Mouse (Mus musculus): ENCODE measurements around the gene Myl6b. TPM values are rescaled to one million over a fixed set of nuclear protein-coding genes. Genes with fewer than 3 reads are reported as not detected.

Myl6b gene
- polyA plus RNA-seq, 1 experiment from 2014 or later: 5.7 TPM

DNA sequence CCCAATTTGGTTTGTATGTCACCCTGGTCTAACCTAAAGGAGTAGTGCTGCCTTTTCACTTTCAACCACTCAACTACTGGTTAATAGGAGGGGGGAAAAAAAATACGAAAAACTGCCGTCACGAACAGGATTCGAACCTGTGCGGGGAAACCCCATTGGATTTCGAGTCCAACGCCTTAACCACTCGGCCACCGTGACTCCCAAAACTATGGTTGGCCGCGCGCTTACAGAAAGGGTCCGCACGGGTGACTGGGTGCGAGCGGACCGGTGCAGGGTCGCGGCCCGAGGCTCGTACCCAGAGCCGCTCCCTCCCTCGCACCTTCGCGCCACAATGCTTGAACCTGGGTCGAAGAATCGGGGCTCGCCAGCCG lies 40.2 kb downstream of the Myl6b start:
- H3K9ac ChIP-seq: peak overlapping the region; percentile 98
- peak overlapping the region; percentile 98 for H3K27ac ChIP-seq (replicated peaks)
- peak; percentile 69 for ATAC-seq (ENCODE audit: low FRiP score, low read depth)
- peak overlapping the region; percentile 76 for H3K4me3 ChIP-seq
- H3K4me2 ChIP-seq: peak overlapping the region; percentile 89
- WGBS: 0% methylated on average over 29 of the region's 29 CpGs
- H3K4me1 ChIP-seq (replicated peaks): peaks cover 19% of the 10 kb centered on the region
- H3K9me3 ChIP-seq: no peaks in the 10 kb centered on the region
- H3K27me3 ChIP-seq: no peaks in the 10 kb centered on the region
- H3K36me3 ChIP-seq: peaks cover 16% of the 10 kb centered on the region

DNA sequence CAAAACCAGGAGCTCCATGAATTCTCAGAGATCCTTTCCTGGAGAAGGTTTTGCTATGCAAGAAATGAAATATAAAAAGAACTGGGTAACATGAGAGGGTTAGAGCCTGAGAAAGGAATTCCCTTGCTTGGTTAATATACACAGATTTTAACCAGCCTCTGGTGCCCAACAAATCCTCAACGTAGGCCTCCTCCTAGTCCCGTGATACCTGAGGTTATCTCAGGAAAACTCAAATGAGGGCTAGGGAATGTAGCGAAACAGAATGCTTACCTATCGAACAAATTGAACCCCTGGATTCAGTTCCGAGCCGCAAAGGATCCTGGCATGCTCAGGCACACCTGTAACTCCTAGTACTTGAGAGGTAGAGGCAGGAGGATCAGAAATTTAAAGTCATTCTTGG lies 40.8 kb downstream of the Myl6b start:
- Histone ChIP-seq H3K27ac (replicated peaks) (peak overlapping the region; percentile 98), H3K27me3 (no peaks in the 10 kb centered on the region), H3K4me2 (peak overlapping the region; percentile 89), H3K4me1 (replicated peaks) (peaks cover 19% of the 10 kb centered on the region), H3K9me3 (no peaks in the 10 kb centered on the region), H3K36me3 (peaks cover 10% of the 10 kb centered on the region), H3K4me3 (peak overlapping the region; percentile 76; the same call in 1 of the 2 replicates), H3K9ac (no peak overlapping the region)
- 86% methylated on average over 6 of the region's 6 CpGs for WGBS
- no peak for ATAC-seq (ENCODE audit: low FRiP score, low read depth)

- 2% methylated on average over 6 of the region's 6 CpGs for WGBS
- no peak for ATAC-seq (ENCODE audit: low FRiP score, low read depth)
- H3K27ac ChIP-seq (replicated peaks): 0 out of 2 replicates have a peak overlapping the region, but pooled peaks have one; percentile 44
- no peaks in the 10 kb centered on the region for H3K9me3 ChIP-seq
- peak overlapping the region; percentile 13; the same call in 1 of the 2 replicates for H3K4me3 ChIP-seq
- H3K4me1 ChIP-seq (replicated peaks): peaks cover 7% of the 10 kb centered on the region
- H3K36me3 ChIP-seq: no peaks in the 10 kb centered on the region
- H3K4me2 ChIP-seq: peak overlapping the region; percentile 40
- H3K27me3 ChIP-seq: no peaks in the 10 kb centered on the region
- no peak overlapping the region for H3K9ac ChIP-seq
These were observed 43.2 kb downstream of the Myl6b start for GRCm38 (mm10) chr10:128455280-128455679.

- WGBS: 82% methylated on average over 3 of the region's 3 CpGs
- Histone ChIP-seq H3K4me3 (no peak overlapping the region), H3K27me3 (no peaks in the 10 kb centered on the region)
These were observed 44.0 kb downstream of the Myl6b start for GRCm38 (mm10) chr10:128454471-128454870.

DNA sequence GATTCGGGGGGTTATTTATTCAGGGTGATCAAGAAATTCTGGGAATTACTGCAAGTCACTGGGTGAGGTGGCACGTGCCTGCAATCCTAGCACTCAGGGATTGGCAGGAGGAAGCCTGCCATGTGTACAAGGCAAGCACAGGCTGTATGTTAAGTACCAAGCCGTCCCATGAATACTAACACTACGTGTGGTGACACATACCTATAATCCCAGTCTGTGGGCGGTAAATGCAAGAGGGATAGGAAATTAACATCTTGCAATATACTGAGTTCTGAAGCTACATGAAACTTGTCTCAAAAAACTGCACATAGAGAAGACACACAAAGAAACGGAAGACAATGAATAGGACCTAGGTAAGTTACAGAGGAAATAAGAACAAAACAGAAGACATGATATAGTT lies 47.5 kb downstream of the Myl6b start:
- ATAC-seq (ENCODE audit: low FRiP score, low read depth): no peak
- 84% methylated on average over 6 of the region's 6 CpGs for WGBS
- no peak overlapping the region for H3K9ac ChIP-seq

More at GRCm38 (mm10) chr10:128454471-128454870, 44.0 kb downstream of the Myl6b start:
- Histone ChIP-seq H3K4me2 (no peak overlapping the region), H3K9ac (no peak overlapping the region), H3K27ac (replicated peaks) (no peak overlapping the region), H3K36me3 (no peaks in the 10 kb centered on the region), H3K9me3 (no peaks in the 10 kb centered on the region), H3K4me1 (replicated peaks) (peaks cover 5% of the 10 kb centered on the region; the same call in 1 of the 2 replicates)
- ATAC-seq (ENCODE audit: low FRiP score, low read depth): no peak

DNA sequence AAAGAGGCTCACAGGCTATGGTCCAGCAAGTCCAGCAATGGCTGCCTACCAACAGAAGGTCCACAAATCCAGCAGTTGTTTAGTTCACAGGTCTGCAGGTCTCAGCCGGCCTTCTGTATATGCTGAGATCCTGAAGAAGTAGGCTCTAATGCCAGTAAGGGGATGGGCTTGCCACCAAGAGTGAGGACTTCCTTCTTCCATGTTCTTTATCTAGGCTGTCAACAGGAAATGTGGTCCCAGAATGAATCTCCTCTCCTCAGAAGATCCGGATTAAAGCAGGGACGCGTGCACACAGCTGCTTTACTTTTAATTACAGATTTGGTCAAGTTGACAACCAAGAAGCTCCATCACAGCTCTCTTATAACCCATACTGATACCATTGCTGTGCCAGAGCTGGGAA lies 53.1 kb downstream of the Myl6b start:
- H3K27me3 ChIP-seq: no peaks in the 10 kb centered on the region
- 91% methylated on average over 4 of the region's 4 CpGs for WGBS
- ATAC-seq (ENCODE audit: low FRiP score, low read depth): no peak
- H3K27ac ChIP-seq (replicated peaks): no peak overlapping the region
- H3K4me3 ChIP-seq: no peak overlapping the region
- H3K4me2 ChIP-seq: no peak overlapping the region
- no peak overlapping the region for H3K9ac ChIP-seq
- no peaks in the 10 kb centered on the region for H3K9me3 ChIP-seq
- H3K4me1 ChIP-seq (replicated peaks): no peaks in the 10 kb centered on the region
- H3K36me3 ChIP-seq: peaks cover 7% of the 10 kb centered on the region; the same call in 1 of the 2 replicates

More for the DNA sequence above, 47.5 kb downstream of the Myl6b start:
- Histone ChIP-seq H3K27me3 (no peaks in the 10 kb centered on the region), H3K4me3 (no peak overlapping the region), H3K4me1 (replicated peaks) (no peaks in the 10 kb centered on the region), H3K4me2 (no peak overlapping the region), H3K36me3 (no peaks in the 10 kb centered on the region), H3K27ac (replicated peaks) (no peak overlapping the region), H3K9me3 (no peaks in the 10 kb centered on the region)

DNA sequence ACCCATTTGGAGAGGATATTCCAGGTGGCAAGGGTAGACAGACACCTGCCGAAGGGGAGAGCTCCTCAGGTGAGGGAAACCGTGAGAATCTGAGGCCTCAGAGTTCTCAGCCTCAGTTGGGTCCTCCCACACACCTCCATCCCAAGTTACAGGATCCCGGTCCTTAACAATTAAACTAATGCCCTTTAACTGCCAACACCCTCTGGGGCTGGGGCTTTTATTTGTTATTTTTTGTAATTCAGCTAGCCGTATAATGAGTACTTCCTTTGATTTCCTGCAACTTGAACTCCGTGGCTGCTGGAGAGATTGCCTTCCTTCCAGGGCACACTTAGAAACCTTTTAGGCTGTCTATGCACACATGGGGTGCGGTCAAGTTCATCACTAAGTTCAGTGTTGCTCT lies 54.1 kb downstream of the Myl6b start:
- no peaks in the 10 kb centered on the region for H3K9me3 ChIP-seq
- no peak overlapping the region for H3K4me2 ChIP-seq
- peaks cover 15% of the 10 kb centered on the region for H3K36me3 ChIP-seq
- 77% methylated on average over 6 of the region's 6 CpGs for WGBS
- ATAC-seq (ENCODE audit: low FRiP score, low read depth): no peak
- H3K4me3 ChIP-seq: no peak overlapping the region
- no peaks in the 10 kb centered on the region for H3K4me1 ChIP-seq (replicated peaks)
- H3K27ac ChIP-seq (replicated peaks): no peak overlapping the region
- no peak overlapping the region for H3K9ac ChIP-seq
- no peaks in the 10 kb centered on the region for H3K27me3 ChIP-seq

Small RNAs within 50 kb of the gene (microRNA-seq; reads per million reads assigned to microRNA genes)
- gene Mir6916 (not detected), gene Mir8105 (1.3 reads per million)

Other genes starting within 250 kb of the Myl6b start
- 0.14 TPM in 1 of 2 replicates, not detected in the other for gene Apon, start 244.6 kb downstream of the Myl6b start, polyA plus RNA-seq (2015; fragmentation: Nextera tagmentation; extraction: Ambion mirVana)
- gene Apof, start 230.0 kb downstream of the Myl6b start, polyA plus RNA-seq (2015; fragmentation: Nextera tagmentation; extraction: Ambion mirVana): 0.21 and 0.47 TPM in 2 replicates
- gene Stat2, start 228.1 kb downstream of the Myl6b start, polyA plus RNA-seq (2015; fragmentation: Nextera tagmentation; extraction: Ambion mirVana): 20.7 and 21.7 TPM in 2 replicates
- gene Il23a, start 199.9 kb downstream of the Myl6b start, polyA plus RNA-seq (2015; fragmentation: Nextera tagmentation; extraction: Ambion mirVana): 0.26 and 0.49 TPM in 2 replicates
- 19.1 and 21.4 TPM in 2 replicates for gene Pan2, start 195.3 kb downstream of the Myl6b start, polyA plus RNA-seq (2015; fragmentation: Nextera tagmentation; extraction: Ambion mirVana)
- 188 and 205 TPM in 2 replicates for gene Cnpy2, start 176.2 kb downstream of the Myl6b start, polyA plus RNA-seq (2015; fragmentation: Nextera tagmentation; extraction: Ambion mirVana)
- 267 and 278 TPM in 2 replicates for gene Cs, start 161.0 kb downstream of the Myl6b start, polyA plus RNA-seq (2015; fragmentation: Nextera tagmentation; extraction: Ambion mirVana)
- gene Coq10a, start 129.7 kb downstream of the Myl6b start, polyA plus RNA-seq (2015; fragmentation: Nextera tagmentation; extraction: Ambion mirVana): 38.7 and 41.9 TPM in 2 replicates
- gene Ankrd52, start 121.6 kb downstream of the Myl6b start, polyA plus RNA-seq (2015; fragmentation: Nextera tagmentation; extraction: Ambion mirVana): 10.9 and 13.8 TPM in 2 replicates
- gene Slc39a5, start 97.5 kb downstream of the Myl6b start, polyA plus RNA-seq (2015; fragmentation: Nextera tagmentation; extraction: Ambion mirVana): 0.21 and 0.83 TPM in 2 replicates
- 137 and 141 TPM in 2 replicates for gene Nabp2, start 87.2 kb downstream of the Myl6b start, polyA plus RNA-seq (2015; fragmentation: Nextera tagmentation; extraction: Ambion mirVana)
- gene Rnf41, start 87.0 kb downstream of the Myl6b start, polyA plus RNA-seq (2015; fragmentation: Nextera tagmentation; extraction: Ambion mirVana): 91.3 and 92.4 TPM in 2 replicates
- 167 and 177 TPM in 2 replicates for gene Smarcc2, start 39.4 kb downstream of the Myl6b start, polyA plus RNA-seq (2015; fragmentation: Nextera tagmentation; extraction: Ambion mirVana)
- 944 and 959 TPM in 2 replicates for gene Myl6, start 4.5 kb downstream of the Myl6b start, polyA plus RNA-seq (2015; fragmentation: Nextera tagmentation; extraction: Ambion mirVana)
- gene Esyt1, start 27.2 kb upstream of the Myl6b start, polyA plus RNA-seq (2015; fragmentation: Nextera tagmentation; extraction: Ambion mirVana): 14.2 and 14.8 TPM in 2 replicates
- gene Zc3h10, start 49.1 kb upstream of the Myl6b start, polyA plus RNA-seq (2015; fragmentation: Nextera tagmentation; extraction: Ambion mirVana): 18.2 and 20.0 TPM in 2 replicates
- 2,263 and 2,497 TPM in 2 replicates for gene Rpl41, start 50.6 kb upstream of the Myl6b start, polyA plus RNA-seq (2015; fragmentation: Nextera tagmentation; extraction: Ambion mirVana)
- 125 and 127 TPM in 2 replicates for gene Pa2g4, start 67.3 kb upstream of the Myl6b start, polyA plus RNA-seq (2015; fragmentation: Nextera tagmentation; extraction: Ambion mirVana)
- 1.2 and 2.1 TPM in 2 replicates for gene Erbb3, start 91.0 kb upstream of the Myl6b start, polyA plus RNA-seq (2015; fragmentation: Nextera tagmentation; extraction: Ambion mirVana)
- gene Rps26, start 128.1 kb upstream of the Myl6b start, polyA plus RNA-seq (2015; fragmentation: Nextera tagmentation; extraction: Ambion mirVana): 359 and 409 TPM in 2 replicates
- 15.1 and 18.3 TPM in 2 replicates for gene Ikzf4, start 147.3 kb upstream of the Myl6b start, polyA plus RNA-seq (2015; fragmentation: Nextera tagmentation; extraction: Ambion mirVana)
- gene Suox, start 175.4 kb upstream of the Myl6b start, polyA plus RNA-seq (2015; fragmentation: Nextera tagmentation; extraction: Ambion mirVana): 14.5 TPM in 2 replicates
- 113 and 121 TPM in 2 replicates for gene Rab5b, start 197.6 kb upstream of the Myl6b start, polyA plus RNA-seq (2015; fragmentation: Nextera tagmentation; extraction: Ambion mirVana)
- gene Pmel, start 205.5 kb upstream of the Myl6b start, polyA plus RNA-seq (2015; fragmentation: Nextera tagmentation; extraction: Ambion mirVana): 0.62 and 1.1 TPM in 2 replicates
- 22.4 and 23.5 TPM in 2 replicates for gene Cdk2, start 206.3 kb upstream of the Myl6b start, polyA plus RNA-seq (2015; fragmentation: Nextera tagmentation; extraction: Ambion mirVana)
- gene Dgka, start 246.2 kb upstream of the Myl6b start, polyA plus RNA-seq (2015; fragmentation: Nextera tagmentation; extraction: Ambion mirVana): 7.7 and 8.9 TPM in 2 replicates
- 44.5 and 47.0 TPM in 2 replicates for gene Pym1, start 249.2 kb upstream of the Myl6b start, polyA plus RNA-seq (2015; fragmentation: Nextera tagmentation; extraction: Ambion mirVana)

Data from hindbrain, embryonic 15.5 days (tissue).